8 mouse cellular contexts compared by ENCODE assay signal in the genomic region with DNA sequence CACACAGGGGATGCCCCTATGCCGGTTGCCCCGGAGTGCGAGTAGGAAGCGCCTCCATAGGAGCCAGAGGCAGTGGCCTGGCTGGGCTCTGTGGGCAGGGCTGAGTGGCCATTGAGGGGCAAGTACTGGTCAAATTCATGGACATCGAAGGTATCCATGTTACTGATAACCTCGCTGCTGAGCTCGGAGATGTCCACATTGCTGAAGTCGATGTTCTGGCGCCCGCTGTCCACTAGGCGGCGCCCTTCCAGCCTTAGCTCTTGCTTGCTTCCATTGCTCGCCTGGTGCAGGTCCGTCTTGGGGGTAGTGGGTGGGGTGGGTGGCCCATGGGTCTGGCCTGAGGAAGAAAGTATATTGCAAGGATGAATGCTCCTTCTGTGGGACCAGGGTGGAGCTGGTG. TPM values are rescaled to one million over a fixed set of nuclear protein-coding genes. Genes with fewer than 3 reads are reported as not detected.
DNase-seq lines count a peak whose midpoint lies in the region; ATAC-seq and TF ChIP-seq lines count a peak whose summit lies in the region.

No protein-coding gene starts in this region.

- ATAC-seq in forebrain, embryonic 16.5 days = peak; percentile 19; the same call in 1 of the 2 replicates
- no peak for ATAC-seq in intestine, postnatal 0 days
- ATAC-seq in midbrain, embryonic 15.5 days (replicated peaks) = no peak

- peaks cover 62% of the 10 kb centered on the region for H3K4me1 ChIP-seq in forebrain, embryonic 16.5 days (replicated peaks; ENCODE audit: control insufficient read depth, insufficient read depth, low read length)
- H3K4me1 ChIP-seq in intestine, postnatal 0 days (replicated peaks; ENCODE audit: control insufficient read depth, insufficient read depth, low read length) = no peaks in the 10 kb centered on the region
- H3K4me1 ChIP-seq in midbrain, embryonic 15.5 days = peaks cover 28% of the 10 kb centered on the region

- H3K9me3 ChIP-seq in forebrain, embryonic 16.5 days (ENCODE audit: control insufficient read depth, low read length) = no peaks in the 10 kb centered on the region
- H3K9me3 ChIP-seq in intestine, postnatal 0 days (ENCODE audit: control insufficient read depth) = no peaks in the 10 kb centered on the region
- H3K9me3 ChIP-seq in midbrain, embryonic 15.5 days = no peaks in the 10 kb centered on the region

- TF ChIP-seq CTCF in intestine, postnatal 0 days (IDR thresholded peaks at IDR 0.05; ENCODE audit: low read depth) = peak; percentile 96

- H3K27ac ChIP-seq in forebrain, embryonic 16.5 days (ENCODE audit: low read length) = peak overlapping the region; percentile 49
- no peak overlapping the region for H3K27ac ChIP-seq in intestine, postnatal 0 days (ENCODE audit: low read depth, low read length)
- H3K27ac ChIP-seq in midbrain, embryonic 15.5 days = 0 out of 2 replicates have a peak overlapping the region, but pooled peaks have one; percentile 21

- H3K36me3 ChIP-seq in forebrain, embryonic 16.5 days (ENCODE audit: control insufficient read depth, insufficient read depth) = no peaks in the 10 kb centered on the region
- no peaks in the 10 kb centered on the region for H3K36me3 ChIP-seq in intestine, postnatal 0 days (ENCODE audit: control insufficient read depth, insufficient read depth)
- no peaks in the 10 kb centered on the region for H3K36me3 ChIP-seq in midbrain, embryonic 15.5 days (replicated peaks)

- peak; percentile 70 for DNase-seq in kidney, adult 18-20 months
- no peak for DNase-seq in kidney, adult 11 months
- peak; percentile 56 to 76 for DNase-seq in cerebellum, adult 18-20 months
- peak; percentile 81 for DNase-seq in left cerebral cortex, postnatal 4 days
- peak; percentile 27 to 50 for DNase-seq in spleen, postnatal 36 days (ENCODE audit: low spot score in 2 of 2)

- H3K27me3 ChIP-seq in forebrain, embryonic 16.5 days (replicated peaks; ENCODE audit: control insufficient read depth, insufficient read depth, low read length) = peaks cover 9% of the 10 kb centered on the region
- H3K27me3 ChIP-seq in intestine, postnatal 0 days (replicated peaks; ENCODE audit: control insufficient read depth, insufficient read depth, low read length) = peaks cover 44% of the 10 kb centered on the region
- H3K27me3 ChIP-seq in midbrain, embryonic 15.5 days (replicated peaks) = peaks cover 35% of the 10 kb centered on the region

- intact Hi-C loops in left cerebral cortex, postnatal 4 days (cut with DNase I) = loop anchor here (2.0 kb wide), 1 partner anchor 131 kb away; no protein-coding TSS in a partner anchor

- peak overlapping the region; percentile 60 for H3K4me3 ChIP-seq in forebrain, embryonic 16.5 days (replicated peaks; ENCODE audit: low read length)
- H3K4me3 ChIP-seq in intestine, postnatal 0 days (ENCODE audit: low read depth, low read length) = no peak overlapping the region
- H3K4me3 ChIP-seq in midbrain, embryonic 15.5 days = peak overlapping the region; percentile 46

- H3K4me2 ChIP-seq in forebrain, embryonic 16.5 days (ENCODE audit: low read length) = peak overlapping the region; percentile 97
- 0 out of 2 replicates have a peak overlapping the region, but pooled peaks have one; percentile 0 for H3K4me2 ChIP-seq in intestine, postnatal 0 days (replicated peaks; ENCODE audit: low read depth)
- peak overlapping the region; percentile 81 for H3K4me2 ChIP-seq in midbrain, embryonic 15.5 days

- WGBS in forebrain, embryonic 16.5 days = 21% methylated on average over 14 of the region's 14 CpGs
- WGBS in intestine, postnatal 0 days = 22% methylated on average over 14 of the region's 14 CpGs
- WGBS in midbrain, embryonic 15.5 days = 24% methylated on average over 14 of the region's 14 CpGs

- no peak overlapping the region for H3K9ac ChIP-seq in forebrain, embryonic 16.5 days (replicated peaks; ENCODE audit: low read depth, low read length)
- H3K9ac ChIP-seq in intestine, postnatal 0 days (ENCODE audit: low read depth, low read length) = no peak overlapping the region
- H3K9ac ChIP-seq in midbrain, embryonic 15.5 days = no peak overlapping the region

RNA-seq across cellular contexts. Expression of gene Sox8, which starts 2.7 kb away (rescaled TPM):
- 26.1 and 26.8 TPM in 2 replicates for polyA plus RNA-seq in forebrain, embryonic 16.5 days (2015; fragmentation: Nextera tagmentation; extraction: Ambion mirVana)
- 1.7 and 2.5 TPM in 2 replicates for polyA plus RNA-seq in intestine, postnatal 0 days (2015; fragmentation: Nextera tagmentation; extraction: Ambion mirVana)
- 10 to 100 TPM; 29.9 to 38.1 TPM for total RNA-seq in left cerebral cortex, postnatal 4 days (2021)
- polyA plus RNA-seq in midbrain, embryonic 15.5 days (2015; fragmentation: Nextera tagmentation; extraction: Ambion mirVana) = 10.7 and 15.2 TPM in 2 replicates

RNA-seq across cellular contexts. Expression of gene Lmf1, which starts 11.1 kb away (rescaled TPM):
- 18.3 and 19.4 TPM in 2 replicates for polyA plus RNA-seq in forebrain, embryonic 16.5 days (2015; fragmentation: Nextera tagmentation; extraction: Ambion mirVana)
- 16.1 and 16.5 TPM in 2 replicates for polyA plus RNA-seq in intestine, postnatal 0 days (2015; fragmentation: Nextera tagmentation; extraction: Ambion mirVana)
- total RNA-seq in left cerebral cortex, postnatal 4 days (2021) = 10 to 100 TPM; 19.4 to 21.5 TPM
- 23.2 and 24.9 TPM in 2 replicates for polyA plus RNA-seq in midbrain, embryonic 15.5 days (2015; fragmentation: Nextera tagmentation; extraction: Ambion mirVana)

Comparison
In these comparisons a context has a peak if more than half of its experiments do, and no peak if none do; other contexts are left out.
1. H3K4me2 ChIP-seq: peak in every context shown above with its lines; median percentile 97 in forebrain, embryonic 16.5 days; 81 in midbrain, embryonic 15.5 days; 0 in intestine, postnatal 0 days.